Mouse (Mus musculus) T-cell, adult 2 months (primary cell): Measurements from ENCODE around the gene Prss21.
"Not testable (repeated sequence)": the region's sequence is repeated elsewhere in the genome, so short reads cannot be mapped to it uniquely, and the experiment has no call there.

Experiments used
- DNase-seq: peaks from one replicate; pipeline ENCODE4 v3.0.0; 2022; ENCODE audit warnings: low spot score

Gene Prss21

DNA sequence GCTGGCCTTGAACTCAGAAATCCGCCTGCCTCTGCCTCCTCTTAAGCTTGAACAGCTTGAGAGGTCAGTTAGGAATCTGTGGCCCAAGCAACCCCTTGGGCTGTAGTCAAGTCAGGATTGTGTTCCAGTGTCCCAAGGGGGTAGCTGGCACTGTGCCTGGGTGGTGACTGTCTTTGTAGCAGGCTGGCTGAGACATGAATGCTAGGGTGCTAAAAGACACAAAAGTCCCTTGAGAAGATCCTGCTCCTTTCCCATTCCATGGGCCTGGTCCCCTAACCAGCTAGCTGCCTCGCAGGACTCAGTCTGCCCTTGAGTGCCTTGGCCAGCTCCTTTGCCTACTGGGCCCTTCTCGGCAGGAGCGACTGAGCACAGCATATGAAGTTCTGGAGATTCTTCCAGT lies 4.9 kb upstream of the Prss21 start:
- DNase-seq = no peak

DNA sequence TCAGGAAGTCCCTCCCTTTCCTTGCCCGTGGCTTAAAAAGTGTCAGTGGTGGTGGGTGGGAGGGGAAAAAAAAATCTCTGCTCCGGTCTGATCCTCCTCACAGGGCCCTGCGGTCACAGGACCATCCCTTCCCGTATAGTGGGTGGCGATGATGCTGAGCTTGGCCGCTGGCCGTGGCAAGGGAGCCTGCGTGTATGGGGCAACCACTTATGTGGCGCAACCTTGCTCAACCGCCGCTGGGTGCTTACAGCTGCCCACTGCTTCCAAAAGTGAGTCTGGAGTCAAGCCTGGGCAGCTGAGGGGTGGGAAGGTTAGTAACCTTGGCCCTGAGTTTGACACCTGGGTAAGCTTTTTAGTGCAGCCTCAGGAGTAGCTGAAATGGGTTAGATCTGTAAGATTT lies 657 bp downstream of the Prss21 start:
- DNase-seq = no peak

DNA sequence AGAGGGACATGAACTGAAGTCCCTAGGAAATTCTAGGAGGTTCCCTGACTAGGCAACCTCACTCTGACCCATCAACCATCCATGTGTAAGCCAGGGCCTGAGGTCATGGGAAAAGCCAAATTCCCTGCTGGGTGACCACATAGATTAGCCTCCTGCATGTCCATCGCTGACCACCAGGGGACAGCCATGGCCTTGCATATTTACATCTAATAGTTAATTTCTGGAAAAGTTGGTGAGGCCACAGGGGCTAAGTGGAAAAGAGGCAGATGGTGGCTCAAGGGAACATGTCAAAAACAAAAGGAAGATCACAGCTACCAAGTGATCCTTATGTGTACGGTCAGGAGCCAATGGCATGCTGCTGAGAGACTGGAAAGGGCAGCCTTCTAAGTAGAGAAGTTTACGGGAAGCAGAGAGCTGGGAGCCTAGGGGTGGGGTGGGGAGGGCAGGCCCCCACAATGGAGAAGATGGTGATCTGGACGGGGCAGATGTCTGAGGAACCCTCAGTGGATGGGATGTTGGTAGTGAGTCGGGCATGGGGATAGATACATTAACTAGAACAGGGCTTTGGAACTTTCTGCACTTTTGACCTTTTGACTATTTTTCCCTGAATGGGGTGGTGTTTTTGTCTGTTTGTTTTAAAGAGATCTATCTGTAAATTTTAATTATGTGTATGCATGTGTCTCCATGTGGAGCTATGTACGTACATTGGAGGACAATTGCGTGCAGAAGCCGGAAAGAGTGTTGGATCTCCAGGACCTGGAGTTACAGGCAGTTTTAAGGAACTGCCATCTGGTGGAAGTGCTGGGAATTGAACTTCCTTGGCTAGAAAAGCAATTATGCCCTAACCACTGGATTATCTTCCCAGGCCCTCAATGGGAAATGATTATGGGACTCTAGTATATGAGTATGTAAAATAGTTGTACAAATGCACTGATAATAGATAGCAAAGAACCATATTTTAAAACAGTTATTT lies 6.3 kb downstream of the Prss21 start:
- DNase-seq = no peak

DNA sequence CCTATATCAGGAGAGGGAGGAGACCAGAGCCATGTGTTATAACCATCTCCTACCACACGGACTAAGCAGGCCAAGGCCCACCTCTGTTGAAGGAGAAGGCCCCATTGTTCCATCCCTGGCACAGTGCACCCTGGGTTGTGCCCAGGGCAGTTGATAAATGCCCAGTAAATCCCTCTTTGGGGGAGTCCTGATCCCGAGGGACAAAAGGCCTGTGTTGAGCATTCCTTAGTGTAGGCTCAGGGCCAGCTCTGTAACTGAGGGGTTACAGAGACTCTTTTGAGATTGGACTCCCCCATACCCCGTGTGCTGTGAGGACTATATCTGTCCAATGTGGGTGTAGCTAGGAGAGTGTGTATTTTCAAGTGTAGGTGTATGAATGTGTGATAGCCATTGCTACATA lies 8.9 kb downstream of the Prss21 start:
- no peak for DNase-seq

DNA sequence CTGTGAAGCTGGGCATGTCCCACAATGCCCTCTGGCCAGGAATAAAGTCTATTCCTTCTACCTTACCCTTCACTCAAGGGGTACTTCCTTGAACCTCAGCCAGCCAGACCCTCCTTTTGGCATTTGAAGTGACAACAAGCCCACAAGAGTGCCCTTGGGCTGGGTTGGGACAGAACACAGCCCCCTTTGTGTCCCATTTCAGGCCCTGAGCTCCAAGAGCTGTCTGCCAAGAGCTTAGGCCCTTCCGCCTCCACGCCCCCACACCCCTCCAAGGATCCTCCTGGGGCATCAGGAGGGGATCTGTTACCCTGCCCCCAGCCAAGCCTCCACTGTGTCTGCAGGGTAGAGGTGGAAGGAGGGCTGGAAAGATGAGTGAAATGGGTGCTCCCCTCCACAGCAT lies 9.3 kb downstream of the Prss21 start:
- no peak for DNase-seq

DNA sequence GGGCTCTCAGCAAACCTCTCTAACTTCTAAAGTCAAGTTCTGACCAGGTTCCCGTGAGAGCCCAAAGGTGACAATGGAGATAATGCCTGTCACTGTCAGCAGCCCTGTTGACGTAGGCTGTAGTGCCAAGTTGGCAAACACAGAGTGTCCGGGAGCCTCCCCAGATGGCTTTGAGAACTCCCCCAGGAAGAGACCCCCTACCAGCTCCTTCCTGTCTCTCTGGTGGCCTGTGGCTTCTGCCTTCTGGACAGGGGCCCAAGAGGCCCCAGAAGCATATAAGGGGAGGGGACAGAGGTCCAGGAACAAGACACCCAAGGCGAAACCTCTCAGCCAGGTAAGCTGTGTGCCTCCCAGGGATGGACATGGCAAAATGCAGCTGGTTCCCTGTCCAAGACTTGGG lies 12.7 kb downstream of the Prss21 start, which contains the start of the genes Dcpp1 and Dcpp2:
Dcpp1 (plus strand) TSS at position 301 of the 400 bp plus-strand sequence.
Dcpp2 (plus strand) TSS at position 305 of the 400 bp plus-strand sequence.
- DNase-seq = not testable (repeated sequence)

DNA sequence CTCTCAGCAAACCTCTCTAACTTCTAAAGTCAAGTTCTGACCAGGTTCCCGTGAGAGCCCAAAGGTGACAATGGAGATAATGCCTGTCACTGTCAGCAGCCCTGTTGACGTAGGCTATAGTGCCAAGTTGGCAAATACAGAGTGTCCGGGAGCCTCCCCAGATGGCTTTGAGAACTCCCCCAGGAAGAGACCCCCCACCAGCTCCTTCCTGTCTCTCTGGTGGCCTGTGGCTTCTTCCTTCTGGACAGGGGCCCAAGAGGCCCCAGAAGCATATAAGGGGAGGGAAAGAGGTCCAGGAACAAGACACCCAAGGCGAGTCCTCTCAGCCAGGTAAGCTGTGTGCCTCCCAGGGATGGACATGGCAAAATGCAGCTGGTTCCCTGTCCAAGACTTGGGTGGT lies 49.3 kb downstream of the Prss21 start, which contains the start of gene Dcpp3:
Dcpp3 (plus strand) TSS at position 301 of the 400 bp plus-strand sequence.
- DNase-seq = not testable (repeated sequence)
